Mouse (Mus musculus): Measurements from ENCODE around the gene Kif6. TPM values are rescaled to one million over a fixed set of nuclear protein-coding genes. Genes with fewer than 3 reads are reported as not detected.

Gene Kif6
- polyA plus RNA-seq, 1 experiment from 2014 or later: 5.2 TPM

GRCm38 (mm10) chr17:49709192-49709591, 94.3 kb downstream of the Kif6 start:
- Histone ChIP-seq H3K36me3 (ENCODE audit: control insufficient read depth, insufficient read depth, low read length) (no peaks in the 10 kb centered on the region), H3K9me3 (ENCODE audit: control insufficient read depth, low read length) (no peaks in the 10 kb centered on the region), H3K27me3 (ENCODE audit: control insufficient read depth, insufficient read depth, low read depth, low read length) (no peaks in the 10 kb centered on the region), H3K4me2 (ENCODE audit: low read depth, low read length) (no peak overlapping the region), H3K27ac (ENCODE audit: low read length) (no peak overlapping the region), H3K4me3 (ENCODE audit: low read length) (no peak overlapping the region), H3K4me1 (replicated peaks; ENCODE audit: control insufficient read depth, insufficient read depth, low read length) (no peaks in the 10 kb centered on the region), H3K9ac (ENCODE audit: low read length) (no peak overlapping the region)
- WGBS: 79% methylated on average over 2 of the region's 2 CpGs
- ATAC-seq (ENCODE audit: low read depth): no peak

- Histone ChIP-seq H3K27ac (ENCODE audit: low read length) (no peak overlapping the region), H3K4me1 (replicated peaks; ENCODE audit: control insufficient read depth, insufficient read depth, low read length) (no peaks in the 10 kb centered on the region)
Observed at GRCm38 (mm10) chr17:49710101-49710630, 95.2 kb downstream of the Kif6 start.

DNA sequence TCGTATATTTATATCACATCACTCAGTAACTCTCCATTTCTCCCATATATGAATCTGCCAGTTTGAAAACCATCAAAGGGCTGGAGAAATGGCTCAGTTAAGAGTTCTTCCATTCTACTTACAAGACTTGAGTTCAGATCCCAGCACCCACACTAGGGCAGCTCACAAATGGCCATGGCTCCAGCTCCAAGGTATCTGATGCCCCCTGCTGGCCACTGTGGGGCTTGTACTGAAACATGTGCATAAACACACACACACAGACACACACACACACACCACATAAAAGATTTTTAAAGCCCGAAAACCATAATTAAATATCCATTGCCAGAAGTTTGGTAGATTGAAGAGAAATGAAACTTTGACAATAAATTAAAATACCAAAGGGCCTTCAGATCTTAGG, 111.3 kb downstream of the Kif6 start:
- H3K4me1 ChIP-seq (replicated peaks; ENCODE audit: control insufficient read depth, insufficient read depth, low read length): peaks cover 8% of the 10 kb centered on the region; the same call in 1 of the 2 replicates
- no peaks in the 10 kb centered on the region; the same call in 1 of the 2 replicates for H3K9me3 ChIP-seq (ENCODE audit: control insufficient read depth, low read length)
- H3K27ac ChIP-seq (ENCODE audit: low read length): peak overlapping the region; percentile 89
- no peak for ATAC-seq (ENCODE audit: low read depth)
- no peak overlapping the region for H3K4me3 ChIP-seq (ENCODE audit: low read length)
- no peaks in the 10 kb centered on the region for H3K36me3 ChIP-seq (ENCODE audit: control insufficient read depth, insufficient read depth, low read length)
- H3K4me2 ChIP-seq (ENCODE audit: low read depth, low read length): no peak overlapping the region
- H3K27me3 ChIP-seq (ENCODE audit: control insufficient read depth, insufficient read depth, low read depth, low read length): no peaks in the 10 kb centered on the region
- H3K9ac ChIP-seq (ENCODE audit: low read length): no peak overlapping the region
- 88% methylated on average over 2 of the region's 2 CpGs for WGBS

More at GRCm38 (mm10) chr17:49710101-49710630, 95.2 kb downstream of the Kif6 start:
- H3K36me3 ChIP-seq (ENCODE audit: control insufficient read depth, insufficient read depth, low read length): no peaks in the 10 kb centered on the region
- WGBS: 82% methylated on average over 5 of the region's 5 CpGs
- ATAC-seq (ENCODE audit: low read depth): no peak
- no peaks in the 10 kb centered on the region for H3K9me3 ChIP-seq (ENCODE audit: control insufficient read depth, low read length)
- H3K4me3 ChIP-seq (ENCODE audit: low read length): no peak overlapping the region
- no peaks in the 10 kb centered on the region for H3K27me3 ChIP-seq (ENCODE audit: control insufficient read depth, insufficient read depth, low read depth, low read length)
- no peak overlapping the region for H3K9ac ChIP-seq (ENCODE audit: low read length)
- H3K4me2 ChIP-seq (ENCODE audit: low read depth, low read length): no peak overlapping the region

DNA sequence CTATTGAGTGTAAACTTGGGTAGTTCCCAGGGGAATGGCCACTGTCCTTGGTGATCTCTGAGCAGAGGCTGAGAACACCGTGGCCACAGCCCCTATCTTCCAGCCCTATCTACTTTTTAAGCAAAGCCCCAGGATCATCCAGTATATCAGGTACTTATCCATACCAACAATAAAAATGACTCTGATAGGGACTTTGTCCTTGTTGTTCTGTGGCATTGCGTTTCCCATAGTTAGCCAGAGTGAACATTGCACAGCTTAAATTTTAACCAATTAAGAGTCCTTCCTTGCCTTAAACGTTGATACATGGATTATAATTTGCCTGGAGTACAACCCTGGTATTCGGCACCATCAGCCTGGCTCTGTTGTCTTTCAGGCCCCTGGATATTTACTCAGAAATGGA, 112.0 kb downstream of the Kif6 start:
- H3K4me1 ChIP-seq (replicated peaks; ENCODE audit: control insufficient read depth, insufficient read depth, low read length): peaks cover 8% of the 10 kb centered on the region; the same call in 1 of the 2 replicates
- H3K27me3 ChIP-seq (ENCODE audit: control insufficient read depth, insufficient read depth, low read depth, low read length): no peaks in the 10 kb centered on the region
- WGBS: 41% methylated on average over 4 of the region's 4 CpGs
- H3K27ac ChIP-seq (ENCODE audit: low read length): peak overlapping the region; percentile 89
- H3K36me3 ChIP-seq (ENCODE audit: control insufficient read depth, insufficient read depth, low read length): no peaks in the 10 kb centered on the region
- H3K4me3 ChIP-seq (ENCODE audit: low read length): no peak overlapping the region
- no peak overlapping the region for H3K4me2 ChIP-seq (ENCODE audit: low read depth, low read length)
- no peak overlapping the region for H3K9ac ChIP-seq (ENCODE audit: low read length)
- no peak for ATAC-seq (ENCODE audit: low read depth)
- no peaks in the 10 kb centered on the region; the same call in 1 of the 2 replicates for H3K9me3 ChIP-seq (ENCODE audit: control insufficient read depth, low read length)

DNA sequence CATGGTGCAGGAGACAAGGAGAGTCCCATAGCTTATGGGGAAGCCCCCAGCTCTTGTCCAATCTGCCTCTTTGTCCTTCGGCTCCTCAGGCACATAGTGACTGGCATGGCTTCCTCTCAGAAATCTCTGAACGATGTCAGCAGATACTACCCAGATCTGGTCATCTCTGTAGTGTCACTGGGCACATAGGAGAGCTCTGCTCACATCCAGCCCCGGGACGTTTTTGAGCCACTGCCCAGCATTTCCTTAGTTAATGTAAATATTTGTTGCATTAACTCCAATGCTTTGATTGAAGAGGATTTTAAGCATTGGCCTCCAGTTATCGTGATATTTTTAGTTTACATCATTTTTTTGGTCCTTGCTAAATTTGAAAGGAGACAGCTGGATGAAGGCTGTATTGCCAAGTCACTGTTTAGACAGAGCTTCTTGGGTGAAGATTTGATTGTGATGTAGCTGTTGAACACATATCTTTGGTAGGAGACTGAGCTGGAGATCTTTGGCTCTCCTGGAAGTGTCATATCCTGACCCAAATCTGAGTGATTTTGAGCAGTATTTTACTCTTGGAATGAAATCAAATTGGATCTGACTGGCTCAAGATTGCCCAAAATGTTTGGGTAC, 112.6 kb downstream of the Kif6 start:
- H3K27me3 ChIP-seq (ENCODE audit: control insufficient read depth, insufficient read depth, low read depth, low read length): no peaks in the 10 kb centered on the region
- no peak overlapping the region for H3K4me3 ChIP-seq (ENCODE audit: low read length)
- WGBS: 36% methylated on average over 5 of the region's 5 CpGs
- no peaks in the 10 kb centered on the region; the same call in 1 of the 2 replicates for H3K9me3 ChIP-seq (ENCODE audit: control insufficient read depth, low read length)
- H3K27ac ChIP-seq (ENCODE audit: low read length): peak overlapping the region; percentile 89
- H3K9ac ChIP-seq (ENCODE audit: low read length): no peak overlapping the region
- ATAC-seq (ENCODE audit: low read depth): peak; percentile 96
- H3K36me3 ChIP-seq (ENCODE audit: control insufficient read depth, insufficient read depth, low read length): no peaks in the 10 kb centered on the region
- peaks cover 8% of the 10 kb centered on the region; the same call in 1 of the 2 replicates for H3K4me1 ChIP-seq (replicated peaks; ENCODE audit: control insufficient read depth, insufficient read depth, low read length)
- no peak overlapping the region for H3K4me2 ChIP-seq (ENCODE audit: low read depth, low read length)

DNA sequence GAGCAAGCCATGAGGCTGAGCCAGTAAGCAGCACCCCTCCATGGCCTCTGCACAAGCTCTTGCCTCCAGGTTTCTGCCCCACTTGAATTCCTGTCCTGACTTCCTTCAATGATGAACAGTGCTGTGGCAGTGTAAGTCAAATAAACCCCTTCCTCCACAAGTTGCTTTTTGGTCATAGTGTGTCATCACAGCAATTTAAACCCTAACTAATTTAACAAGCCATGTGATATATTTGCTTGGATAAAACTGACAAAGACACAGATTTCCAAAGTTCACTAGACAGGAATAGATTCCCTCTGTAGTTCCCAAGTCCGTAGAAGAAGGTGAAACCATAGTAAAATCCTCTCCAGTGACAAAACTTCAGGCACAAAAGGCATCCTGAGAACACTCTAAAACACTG, 114.9 kb downstream of the Kif6 start:
- 86% methylated on average over 1 of the region's 1 CpGs for WGBS
- H3K4me2 ChIP-seq (ENCODE audit: low read depth, low read length): no peak overlapping the region

DNA sequence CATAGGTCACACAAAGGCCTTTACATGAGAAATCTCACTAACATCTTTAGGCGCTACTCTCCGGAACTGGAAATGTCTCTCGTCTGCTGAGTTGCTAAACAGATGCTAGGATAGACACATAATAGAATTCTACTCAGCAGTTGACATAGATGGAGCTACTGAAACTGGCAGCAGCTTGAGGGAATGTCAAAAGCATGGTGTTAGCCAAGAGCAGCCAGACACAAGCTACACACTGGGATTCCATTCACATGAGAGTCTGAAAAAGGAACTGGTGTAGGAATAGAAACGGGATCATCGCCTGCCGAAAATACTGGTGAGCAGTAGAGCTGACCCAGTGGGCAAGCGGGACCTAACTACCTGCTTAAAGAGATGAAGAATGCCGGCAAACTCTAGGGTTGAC, 117.8 kb downstream of the Kif6 start:
- Histone ChIP-seq H3K9me3 (ENCODE audit: control insufficient read depth, low read length) (no peaks in the 10 kb centered on the region), H3K4me2 (ENCODE audit: low read depth, low read length) (no peak overlapping the region), H3K4me3 (ENCODE audit: low read length) (no peak overlapping the region), H3K4me1 (replicated peaks; ENCODE audit: control insufficient read depth, insufficient read depth, low read length) (0 out of 2 replicates have a peak, but pooled peaks cover 2% of the 10 kb centered on the region), H3K27ac (ENCODE audit: low read length) (peak overlapping the region; percentile 57), H3K9ac (ENCODE audit: low read length) (no peak overlapping the region), H3K27me3 (ENCODE audit: control insufficient read depth, insufficient read depth, low read depth, low read length) (no peaks in the 10 kb centered on the region), H3K36me3 (ENCODE audit: control insufficient read depth, insufficient read depth, low read length) (no peaks in the 10 kb centered on the region)
- WGBS: 63% methylated on average over 8 of the region's 8 CpGs
- ATAC-seq (ENCODE audit: low read depth): peak; percentile 69

More for the DNA sequence above, 114.9 kb downstream of the Kif6 start:
- no peak for ATAC-seq (ENCODE audit: low read depth)
- H3K9ac ChIP-seq (ENCODE audit: low read length): no peak overlapping the region
- H3K27ac ChIP-seq (ENCODE audit: low read length): no peak overlapping the region
- peaks cover 10% of the 10 kb centered on the region; the same call in 1 of the 2 replicates for H3K4me1 ChIP-seq (replicated peaks; ENCODE audit: control insufficient read depth, insufficient read depth, low read length)
- no peaks in the 10 kb centered on the region; the same call in 1 of the 2 replicates for H3K9me3 ChIP-seq (ENCODE audit: control insufficient read depth, low read length)
- no peaks in the 10 kb centered on the region for H3K36me3 ChIP-seq (ENCODE audit: control insufficient read depth, insufficient read depth, low read length)
- H3K27me3 ChIP-seq (ENCODE audit: control insufficient read depth, insufficient read depth, low read depth, low read length): no peaks in the 10 kb centered on the region
- no peak overlapping the region for H3K4me3 ChIP-seq (ENCODE audit: low read length)

GRCm38 (mm10) chr17:49734079-49734478, 119.1 kb downstream of the Kif6 start:
- no peaks in the 10 kb centered on the region for H3K9me3 ChIP-seq (ENCODE audit: control insufficient read depth, low read length)
- 79% methylated on average over 6 of the region's 6 CpGs for WGBS
- no peaks in the 10 kb centered on the region for H3K36me3 ChIP-seq (ENCODE audit: control insufficient read depth, insufficient read depth, low read length)
- H3K27ac ChIP-seq (ENCODE audit: low read length): no peak overlapping the region
- peaks cover 10% of the 10 kb centered on the region; the same call in 1 of the 2 replicates for H3K4me1 ChIP-seq (replicated peaks; ENCODE audit: control insufficient read depth, insufficient read depth, low read length)
- no peak overlapping the region for H3K4me3 ChIP-seq (ENCODE audit: low read length)
- no peak for ATAC-seq (ENCODE audit: low read depth)
- no peak overlapping the region for H3K9ac ChIP-seq (ENCODE audit: low read length)
- H3K4me2 ChIP-seq (ENCODE audit: low read depth, low read length): no peak overlapping the region
- no peaks in the 10 kb centered on the region for H3K27me3 ChIP-seq (ENCODE audit: control insufficient read depth, insufficient read depth, low read depth, low read length)

- Histone ChIP-seq H3K36me3 (ENCODE audit: control insufficient read depth, insufficient read depth, low read length) (no peaks in the 10 kb centered on the region), H3K9ac (ENCODE audit: low read length) (no peak overlapping the region), H3K27ac (ENCODE audit: low read length) (no peak overlapping the region), H3K27me3 (ENCODE audit: control insufficient read depth, insufficient read depth, low read depth, low read length) (no peaks in the 10 kb centered on the region), H3K4me2 (ENCODE audit: low read depth, low read length) (no peak overlapping the region), H3K9me3 (ENCODE audit: control insufficient read depth, low read length) (no peaks in the 10 kb centered on the region), H3K4me1 (replicated peaks; ENCODE audit: control insufficient read depth, insufficient read depth, low read length) (peaks cover 10% of the 10 kb centered on the region; the same call in 1 of the 2 replicates), H3K4me3 (ENCODE audit: low read length) (no peak overlapping the region)
- no peak for ATAC-seq (ENCODE audit: low read depth)
- 75% methylated on average over 2 of the region's 2 CpGs for WGBS
Observed at GRCm38 (mm10) chr17:49734776-49735175, 119.8 kb downstream of the Kif6 start.
